Mouse (Mus musculus) forebrain, postnatal 0 days (tissue): ENCODE data around the gene Olfr224. TPM values are rescaled to one million over a fixed set of nuclear protein-coding genes. Genes with fewer than 3 reads are reported as not detected.
"Not testable (repeated sequence)": the region's sequence is repeated elsewhere in the genome, so short reads cannot be mapped to it uniquely, and the experiment has no call there.

Experiments
- ATAC-seq: fragments of 200-750 bp; cut with Nextera tagmentation; 2 replicates; pipeline ENCODE4 v1.8.0; 2017; ENCODE audit warnings: mild to moderate bottlenecking, moderate library complexity
- DNase-seq: peaks from one replicate; pipeline ENCODE4 v3.0.0-alpha.2; 2015
- H3K27ac ChIP-seq: fragments of 300-500 bp; sonication (generic); 2 replicates; pipeline ENCODE4 v1.5.1; 2014; ENCODE audit warnings: low read depth, mild to moderate bottlenecking, antibody characterized with exemption, low read length, moderate library complexity, mixed read lengths
- H3K27me3 ChIP-seq: fragments of 300-500 bp; sonication (generic); 2 replicates; pipeline ENCODE4 v1.6.1; 2014; ENCODE audit warnings: mild to moderate bottlenecking, low read length, mixed read lengths; ENCODE audit not compliant: insufficient read depth
- H3K36me3 ChIP-seq: fragments of 300-500 bp; sonication (generic); 2 replicates; pipeline ENCODE4 v1.6.1; 2014; ENCODE audit warnings: mild to moderate bottlenecking, moderate library complexity; ENCODE audit not compliant: insufficient read depth
- H3K4me1 ChIP-seq: fragments of 300-500 bp; sonication (generic); 2 replicates; pipeline ENCODE4 v1.6.1; 2014; ENCODE audit warnings: antibody characterized with exemption; ENCODE audit not compliant: insufficient read depth
- H3K4me2 ChIP-seq: fragments of 300-500 bp; sonication (generic); 2 replicates; pipeline ENCODE4 v1.6.1; 2014; ENCODE audit warnings: low read depth, mild to moderate bottlenecking, moderate library complexity
- H3K4me3 ChIP-seq: fragments of 300-500 bp; sonication (generic); 2 replicates; pipeline ENCODE4 v1.5.1; 2014; ENCODE audit warnings: low read depth, low read length, mixed read lengths
- H3K9ac ChIP-seq: fragments of 300-500 bp; sonication (generic); 2 replicates; pipeline ENCODE4 v1.6.1; 2014; ENCODE audit warnings: mild to moderate bottlenecking
- H3K9me3 ChIP-seq: fragments of 300-500 bp; sonication (generic); 2 replicates; pipeline ENCODE4 v1.6.1; 2016; ENCODE audit warnings: low read length
- CTCF ChIP-seq: sonication (generic); IDR thresholded peaks from 2 replicates; pipeline ENCODE4 v1.5.1; 2016; ENCODE audit warnings: antibody characterized with exemption, control low read depth, low read depth
- WGBS: fragments of 180-500 bp; shearing (Covaris S2); extraction: QIAGEN DNeasy Blood & Tissue Kit; methylation state at CpG from one replicate; pipeline ENCODE4 v1.1.7; 2014; 5-methylcytosine and 5-hydroxymethylcytosine counted together
- polyA plus RNA-seq: library from polyadenylated mRNA; unstranded; fragments of >200 nt; fragmentation: Nextera tagmentation; extraction: Ambion mirVana; gene quantifications from 2 replicates; pipeline ENCODE4 v1.2.1, GENCODE M21; 2015
- total RNA-seq: library from RNA; depleted of rRNA; stranded (reverse); fragments of >200 nt; gene quantifications from 2 replicates; pipeline ENCODE4 v1.2.3, GENCODE M21; 2014

Gene Olfr224
- total and polyA plus RNA-seq, 2 experiments from 2014 or later = not detected

DNA sequence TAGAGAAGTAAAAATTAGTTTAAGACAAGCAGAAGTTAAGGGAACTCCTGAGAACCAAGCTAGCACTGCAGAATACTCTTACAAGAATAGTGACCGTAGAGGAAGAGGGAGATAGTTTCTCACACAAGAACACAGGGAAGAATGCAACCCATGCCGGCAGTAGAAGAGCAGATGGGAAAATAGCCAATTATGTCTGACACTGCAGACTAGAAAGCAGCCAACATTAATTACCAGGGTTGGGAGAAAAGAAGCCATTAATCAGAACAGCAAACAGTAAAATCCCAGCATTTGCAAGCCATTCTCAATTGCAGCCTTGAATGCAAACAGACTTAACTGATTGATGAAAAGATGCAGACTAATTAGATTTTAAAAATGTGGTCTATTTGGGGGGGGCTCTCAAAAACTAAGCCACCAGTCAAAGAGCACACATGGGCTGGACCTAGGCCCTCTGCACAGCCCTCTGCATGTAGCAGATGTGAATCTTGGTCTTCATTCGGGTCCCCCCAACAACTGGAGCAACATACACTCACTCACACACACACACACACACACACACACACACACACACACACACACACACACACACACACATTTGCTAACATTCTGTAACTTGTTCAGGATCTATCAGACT is 18.4 kb upstream of the Olfr224 start:
- Histone ChIP-seq H3K4me1 (no peaks in the 10 kb centered on the region), H3K36me3 (no peaks in the 10 kb centered on the region), H3K4me2 (no peak overlapping the region), H3K27ac (no peak overlapping the region), H3K9ac (no peak overlapping the region), H3K4me3 (no peak overlapping the region), H3K27me3 (no peaks in the 10 kb centered on the region), H3K9me3 (no peaks in the 10 kb centered on the region)
- TF ChIP-seq CTCF = no peak
- ATAC-seq (no peak), DNase-seq (peak; percentile 39)
- 11% methylated on average over 3 of the region's 3 CpGs for WGBS

DNA sequence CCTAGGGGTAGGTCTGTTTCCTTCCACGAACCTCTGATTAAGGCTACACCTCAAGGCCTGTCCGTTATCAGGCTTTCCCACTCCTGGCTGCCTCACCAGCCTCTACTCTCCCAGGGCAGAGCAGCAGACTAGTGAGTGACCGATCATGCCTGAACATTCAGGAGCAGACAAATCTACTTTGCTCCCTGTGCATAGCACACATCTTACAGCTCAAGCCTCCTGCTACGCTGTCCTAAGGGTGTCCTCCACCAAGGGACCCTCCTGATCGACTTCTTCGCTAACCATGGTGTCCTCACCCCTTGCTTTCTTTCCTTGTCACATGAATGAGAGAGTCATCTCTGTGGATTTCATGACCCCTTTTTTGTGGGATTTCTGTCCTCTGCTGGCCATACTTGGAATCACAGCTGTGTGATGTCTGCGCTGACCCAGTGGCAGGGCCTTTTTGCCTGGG is 17.6 kb upstream of the Olfr224 start:
- H3K36me3 ChIP-seq = no peaks in the 10 kb centered on the region
- no peaks in the 10 kb centered on the region for H3K27me3 ChIP-seq
- no peak overlapping the region for H3K4me3 ChIP-seq
- TF ChIP-seq CTCF = peak; percentile 73
- H3K4me1 ChIP-seq = no peaks in the 10 kb centered on the region
- H3K9me3 ChIP-seq = no peaks in the 10 kb centered on the region
- H3K27ac ChIP-seq = no peak overlapping the region
- ATAC-seq = no peak
- no peak overlapping the region for H3K4me2 ChIP-seq
- DNase-seq = peak; percentile 21
- WGBS = 60% methylated on average over 7 of the region's 7 CpGs
- no peak overlapping the region for H3K9ac ChIP-seq

DNA sequence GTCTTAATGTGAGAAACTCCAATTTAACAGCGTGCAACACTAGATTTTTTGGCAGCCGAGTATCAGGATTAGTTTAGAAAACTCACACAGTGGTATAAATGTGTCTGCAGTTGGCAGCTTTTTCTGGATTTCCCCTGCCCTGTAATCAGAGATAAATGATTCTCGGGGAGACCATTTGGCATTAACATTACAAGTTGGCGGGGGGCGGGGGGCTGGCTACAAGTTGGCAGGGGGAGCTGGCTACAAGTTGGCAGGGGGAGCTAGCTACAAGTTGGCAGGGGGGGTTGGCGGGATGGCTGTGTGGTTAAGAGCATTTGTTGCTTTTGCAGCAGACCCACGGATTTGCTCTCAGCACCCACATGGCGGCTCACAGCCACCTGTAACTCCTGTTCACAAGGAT is 8.3 kb upstream of the Olfr224 start:
- Histone ChIP-seq H3K4me1 (no peaks in the 10 kb centered on the region), H3K9ac (no peak overlapping the region), H3K36me3 (no peaks in the 10 kb centered on the region), H3K9me3 (no peaks in the 10 kb centered on the region), H3K4me2 (no peak overlapping the region), H3K27me3 (no peaks in the 10 kb centered on the region), H3K4me3 (no peak overlapping the region), H3K27ac (no peak overlapping the region)
- 38% methylated on average over 8 of the region's 8 CpGs for WGBS
- no peak for TF ChIP-seq CTCF
- ATAC-seq (peak; percentile 90), DNase-seq (peak; percentile 83)

DNA sequence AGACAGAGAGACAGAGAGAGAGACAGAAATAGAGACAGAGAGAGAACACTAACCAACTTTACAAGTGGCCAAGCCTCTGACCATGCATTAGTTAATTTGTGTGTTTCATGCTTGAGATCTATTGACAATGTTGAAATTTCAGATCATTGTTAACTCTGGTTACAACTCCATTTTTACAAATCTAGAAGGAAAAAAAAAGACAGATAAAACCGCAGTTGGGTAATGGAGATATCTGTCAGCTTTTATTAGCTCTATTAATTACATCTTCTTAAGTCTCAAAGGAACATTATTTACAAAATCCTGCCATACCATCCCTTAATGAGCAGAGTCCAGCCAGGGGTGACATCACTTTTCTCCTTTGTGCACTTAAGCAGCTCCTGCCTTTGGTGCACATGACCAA is 7.1 kb upstream of the Olfr224 start, which contains the start of gene Olfr325:
Olfr325 (plus strand) TSS at position 301 of the 400 bp plus-strand sequence.
- no peak for ATAC-seq
- Histone ChIP-seq H3K4me3 (no peak within 1 kb of the TSS), H3K36me3 (no peaks in the 10 kb centered on the region), H3K4me1 (no peaks in the 10 kb centered on the region), H3K27me3 (no peaks in the 10 kb centered on the region), H3K4me2 (no peak within 1 kb of the TSS), H3K9me3 (no peaks in the 10 kb centered on the region), H3K27ac (no peak within 1 kb of the TSS), H3K9ac (no peak within 1 kb of the TSS)
- no peak for DNase-seq
- WGBS = 58% methylated on average over 1 of the region's 1 CpGs
- TF ChIP-seq CTCF = no peak

DNA sequence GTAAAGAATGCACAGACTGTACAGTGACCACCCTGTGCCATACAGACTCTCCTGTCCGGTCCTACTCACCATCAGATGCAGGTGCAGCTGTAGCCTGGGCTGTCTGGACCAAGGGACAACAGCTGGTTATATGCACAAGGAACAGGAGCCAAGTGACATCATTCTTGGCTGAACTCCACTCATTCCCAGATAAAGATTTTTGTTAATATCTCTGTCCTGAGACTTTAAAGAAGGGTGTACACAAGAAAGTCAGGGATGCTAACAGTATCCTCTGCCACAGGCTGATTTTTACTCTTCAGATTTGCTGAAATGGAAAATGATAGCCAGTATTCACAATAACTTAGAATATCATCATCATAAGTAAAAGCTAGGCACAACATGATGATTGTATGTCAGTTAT is 14.8 kb downstream of the Olfr224 start, which contains the start of gene Olfr328:
Olfr328 (minus strand) TSS at position 101 of the 400 bp plus-strand sequence.
- WGBS = 68% methylated on average over 1 of the region's 1 CpGs
- no peaks in the 10 kb centered on the region for H3K27me3 ChIP-seq
- DNase-seq = no peak
- ATAC-seq = no peak
- H3K9me3 ChIP-seq = no peaks in the 10 kb centered on the region
- no peak within 1 kb of the TSS for H3K9ac ChIP-seq
- no peak within 1 kb of the TSS for H3K4me3 ChIP-seq
- no peaks in the 10 kb centered on the region for H3K4me1 ChIP-seq
- no peak within 1 kb of the TSS for H3K4me2 ChIP-seq
- no peaks in the 10 kb centered on the region for H3K36me3 ChIP-seq
- no peak for TF ChIP-seq CTCF
- no peak within 1 kb of the TSS for H3K27ac ChIP-seq

DNA sequence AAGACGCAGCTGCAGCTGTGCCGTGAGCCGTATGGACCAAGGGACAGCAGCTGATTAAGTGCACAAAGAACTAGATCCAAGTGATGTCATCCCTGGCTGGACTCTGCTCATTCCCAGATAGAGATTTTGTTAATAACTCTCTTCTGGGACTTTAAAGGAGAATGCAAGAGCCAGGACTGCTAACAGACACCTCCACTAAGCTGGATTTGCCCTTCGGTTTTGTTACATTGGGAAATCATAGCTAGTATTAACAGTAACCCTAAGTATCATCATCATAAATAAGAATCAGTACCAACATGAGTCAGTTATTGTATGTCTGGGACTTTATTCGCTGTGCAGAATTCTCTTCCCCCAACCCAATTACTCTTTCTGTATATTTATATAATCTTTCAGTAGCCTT is 24.0 kb downstream of the Olfr224 start, which contains the start of gene Olfr329-ps:
Olfr329-ps (minus strand) TSS at position 101 of the 400 bp plus-strand sequence.
- WGBS = 71% methylated on average over 5 of the region's 5 CpGs
- DNase-seq = no peak

DNA sequence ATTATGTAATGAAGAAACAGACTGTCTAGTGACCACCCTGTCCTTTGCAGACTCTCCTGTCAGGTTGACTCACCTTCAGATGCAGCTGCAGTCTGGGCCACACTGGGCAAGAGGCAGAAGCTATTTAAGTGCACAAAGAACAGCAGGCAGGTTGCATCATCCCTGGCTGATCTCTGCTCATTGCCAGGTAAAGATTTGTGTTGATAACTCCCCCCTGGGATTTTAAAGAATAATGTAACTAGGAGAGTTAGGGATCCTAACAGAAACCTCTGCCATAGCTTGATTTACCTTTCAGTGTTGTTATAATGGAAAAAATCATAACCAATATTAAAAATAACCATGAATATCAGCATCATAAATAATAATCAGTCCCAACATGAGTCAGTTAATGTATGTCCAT is 35.6 kb downstream of the Olfr224 start, which contains the start of gene Olfr330:
Olfr330 (minus strand) TSS at position 101 of the 400 bp plus-strand sequence.
- H3K4me2 ChIP-seq, H3K4me1 ChIP-seq, DNase-seq, ATAC-seq, H3K4me3 ChIP-seq, H3K9ac ChIP-seq, H3K9me3 ChIP-seq, H3K27ac ChIP-seq, H3K36me3 ChIP-seq, H3K27me3 ChIP-seq: not testable (repeated sequence)

More for the DNA sequence above, 24.0 kb downstream of the Olfr224 start, which contains the start of gene Olfr329-ps:
- Histone ChIP-seq H3K27ac (no peak within 1 kb of the TSS), H3K27me3 (no peaks in the 10 kb centered on the region), H3K9ac (no peak within 1 kb of the TSS), H3K4me2 (no peak within 1 kb of the TSS), H3K4me3 (no peak within 1 kb of the TSS), H3K36me3 (no peaks in the 10 kb centered on the region), H3K4me1 (no peaks in the 10 kb centered on the region), H3K9me3 (no peaks in the 10 kb centered on the region)
- ATAC-seq = no peak
- TF ChIP-seq CTCF = no peak

DNA sequence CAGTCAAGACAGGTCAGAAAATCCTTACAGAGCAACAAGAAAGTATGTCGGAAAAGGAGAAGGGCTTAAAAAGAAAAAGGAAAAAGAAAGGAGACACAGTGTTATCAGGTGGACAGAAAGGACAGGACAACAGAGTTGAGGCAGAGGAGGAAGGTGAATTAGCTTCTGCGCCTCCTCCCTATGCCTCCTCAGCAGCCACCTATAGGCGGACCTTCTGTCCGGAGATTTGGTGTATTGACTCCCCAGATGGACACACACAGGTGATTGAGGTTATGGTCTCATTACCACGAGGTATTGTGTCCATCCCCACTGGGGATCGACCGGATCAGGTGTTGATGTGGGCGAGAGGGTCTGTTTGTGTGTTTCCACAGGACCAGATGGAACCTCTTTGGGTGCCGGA is 50.6 kb downstream of the Olfr224 start:
- not testable (repeated sequence) for H3K4me3 ChIP-seq, DNase-seq, H3K9ac ChIP-seq, H3K9me3 ChIP-seq, H3K4me1 ChIP-seq, H3K27me3 ChIP-seq, H3K4me2 ChIP-seq, H3K27ac ChIP-seq, H3K36me3 ChIP-seq, ATAC-seq
- WGBS = 95% methylated on average over 4 of the region's 9 CpGs

DNA sequence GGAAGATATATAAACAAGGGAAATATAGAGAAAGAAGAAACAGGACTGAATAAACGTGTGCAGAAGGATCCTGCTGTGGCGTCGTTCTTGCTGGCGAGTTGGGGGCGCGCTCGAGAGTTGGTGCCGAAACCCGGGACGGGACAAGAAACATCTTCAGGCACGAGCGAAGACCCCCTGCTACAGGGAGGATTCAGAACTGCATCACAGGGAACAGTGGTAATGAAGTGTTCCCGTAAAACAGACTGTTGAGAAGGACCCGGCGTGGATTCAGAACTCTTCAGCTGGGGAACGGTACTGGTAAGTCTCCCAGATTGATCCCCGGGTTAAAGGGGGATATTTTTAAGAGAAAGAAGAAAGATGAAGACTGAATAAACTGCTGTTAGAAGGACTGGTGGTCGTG is 51.4 kb downstream of the Olfr224 start:
- DNase-seq, H3K27ac ChIP-seq, H3K9me3 ChIP-seq, H3K4me1 ChIP-seq, H3K4me2 ChIP-seq, H3K27me3 ChIP-seq, H3K36me3 ChIP-seq, H3K9ac ChIP-seq, H3K4me3 ChIP-seq, ATAC-seq: not testable (repeated sequence)
- 93% methylated on average over 17 of the region's 18 CpGs for WGBS
